Mouse (Mus musculus) brain, embryonic 14.5 days (tissue): ENCODE results near the gene Cradd.

ENCODE experiments used
- CTCF ChIP-seq: fragments of 200-500 bp; IDR thresholded peaks from 2 replicates; pipeline ENCODE4 v1.5.1; 2012; ENCODE audit warnings: inconsistent platforms, mild to moderate bottlenecking, moderate library complexity, borderline replicate concordance; ENCODE audit not compliant: insufficient read depth, insufficient read length; ENCODE audit errors: extremely low read depth
- POLR2A ChIP-seq: fragments of 200-500 bp; IDR thresholded peaks from 2 replicates; pipeline ENCODE4 v1.6.1; 2012; ENCODE audit warnings: mild to moderate bottlenecking, inconsistent platforms, borderline replicate concordance; ENCODE audit not compliant: poor library complexity, insufficient read depth, insufficient read length, severe bottlenecking; ENCODE audit errors: extremely low read depth

DNA sequence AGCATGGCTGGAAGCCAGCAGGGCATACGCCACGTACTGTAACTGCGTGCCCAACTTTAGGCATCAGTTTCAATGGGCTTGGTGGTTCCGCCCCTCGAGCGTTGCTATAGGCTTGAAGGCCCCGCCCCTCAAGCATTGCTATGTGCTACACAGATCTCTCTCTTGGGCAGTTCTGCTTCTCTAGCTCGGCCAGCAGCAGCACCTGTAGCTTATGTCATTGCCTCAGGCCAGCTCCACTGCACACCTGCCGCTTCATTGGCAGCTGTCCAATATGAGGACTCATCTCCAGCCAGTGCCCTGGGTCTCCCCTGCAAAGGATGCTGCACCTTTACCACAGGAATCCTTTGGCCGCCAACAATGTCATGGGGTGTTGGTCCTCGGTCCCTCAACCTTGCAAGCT, 45.8 kb downstream of the Cradd start:
- TF ChIP-seq POLR2A (no peak), CTCF (no peak)
